Mouse (Mus musculus) layer of hippocampus, postnatal 10 days (tissue): Measurements from ENCODE around the gene Wdr72. TPM values are rescaled to one million over a fixed set of nuclear protein-coding genes. Genes with fewer than 3 reads are reported as not detected.

Source experiments
- DNase-seq, 2 experiments: peaks; one replicate each; pipeline ENCODE4 v3.0.0; 2021; ENCODE audit warnings: low spot score in 2 of 2
- long read RNA-seq: library from polyadenylated mRNA; stranded (forward); transcript quantifications from one replicate; pipeline ENCODE4 v2.0.0, GENCODE M21; 2023
- total RNA-seq, 2 experiments: library from RNA; stranded (reverse); gene quantifications; 2 replicates each; pipeline ENCODE4 v1.2.3; 2021

Gene Wdr72
- total RNA-seq: under 1 TPM in 1 of 2 experiments, not detected in 1; 0.30 TPM
- long read RNA-seq: 0 reads

GRCm38 (mm10) chr9:74109761-74110460 is at the start of gene Wdr72:
Wdr72 (plus strand) TSS chr9:74110356.
- no peak for DNase-seq

- no peak for DNase-seq
Measured at GRCm38 (mm10) chr9:74066278-74066677, 43.9 kb upstream of the Wdr72 start.

- no peak for DNase-seq
Measured at GRCm38 (mm10) chr9:74066766-74067165, 43.4 kb upstream of the Wdr72 start.

DNA sequence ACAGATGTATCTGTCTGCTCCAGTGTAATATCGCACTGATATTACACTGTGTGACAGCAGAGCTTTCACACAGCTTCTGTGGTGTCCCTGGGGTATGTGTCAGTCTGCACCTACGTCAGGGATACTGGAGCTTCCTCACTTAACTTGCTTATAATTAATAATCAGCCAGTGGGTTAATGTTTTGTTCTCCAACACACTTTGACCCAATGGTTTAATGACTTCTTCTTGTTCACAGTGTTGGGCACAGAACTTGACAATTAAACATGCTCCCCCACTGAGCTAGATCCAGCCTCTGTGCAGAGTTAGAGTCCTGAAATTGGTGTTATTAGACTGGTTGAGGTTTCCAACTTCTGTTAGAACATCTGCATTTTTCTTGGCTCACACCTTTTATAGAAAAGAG is 34.2 kb upstream of the Wdr72 start:
- no peak for DNase-seq

DNA sequence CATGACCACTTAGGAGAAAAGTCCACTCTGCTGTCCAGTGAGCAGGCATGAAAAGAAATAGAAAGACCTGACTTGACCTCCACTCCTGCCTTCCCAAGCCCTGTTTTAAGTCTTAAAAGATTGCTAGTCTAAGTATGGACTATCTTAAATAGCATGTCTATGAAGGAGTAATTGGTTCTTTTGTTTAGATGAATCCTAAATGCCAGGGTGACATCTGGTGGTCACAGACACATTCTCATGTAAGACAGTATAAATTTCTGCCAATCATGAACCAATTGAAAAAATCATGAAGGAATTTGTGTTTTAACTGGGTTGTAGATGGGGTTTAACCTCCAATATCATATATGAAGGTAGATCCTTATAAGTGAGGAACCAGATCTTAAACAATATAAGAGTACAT is 31.7 kb upstream of the Wdr72 start:
- DNase-seq: no peak

GRCm38 (mm10) chr9:74080241-74080640 is 29.9 kb upstream of the Wdr72 start:
- DNase-seq: no peak

DNA sequence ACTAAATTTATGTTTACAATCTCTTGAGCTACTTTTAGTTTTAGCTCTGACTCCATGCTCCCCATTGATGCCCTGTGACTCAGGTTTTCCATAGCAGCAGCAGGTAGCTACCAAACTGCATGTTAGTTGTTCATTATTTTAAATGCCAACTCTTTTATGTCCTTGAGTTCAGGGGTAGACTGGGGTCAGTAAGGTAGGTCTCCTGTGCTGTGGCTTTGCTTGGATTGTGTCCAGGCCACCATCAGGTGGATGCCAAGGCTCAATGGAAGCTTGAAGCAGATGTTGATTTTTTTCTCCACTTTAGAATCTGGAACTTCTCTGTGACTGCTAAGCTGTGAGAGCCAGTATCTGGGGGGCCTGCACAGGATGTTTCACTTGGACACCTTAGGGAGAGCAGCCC is 8.6 kb upstream of the Wdr72 start:
- DNase-seq: no peak

- no peak for DNase-seq
Measured at GRCm38 (mm10) chr9:74102615-74103014, 7.5 kb upstream of the Wdr72 start.

GRCm38 (mm10) chr9:74110461-74110816 is 283 bp downstream of the Wdr72 start:
- no peak for DNase-seq

- DNase-seq: no peak
Measured at GRCm38 (mm10) chr9:74112526-74112925, 2.4 kb downstream of the Wdr72 start.

DNA sequence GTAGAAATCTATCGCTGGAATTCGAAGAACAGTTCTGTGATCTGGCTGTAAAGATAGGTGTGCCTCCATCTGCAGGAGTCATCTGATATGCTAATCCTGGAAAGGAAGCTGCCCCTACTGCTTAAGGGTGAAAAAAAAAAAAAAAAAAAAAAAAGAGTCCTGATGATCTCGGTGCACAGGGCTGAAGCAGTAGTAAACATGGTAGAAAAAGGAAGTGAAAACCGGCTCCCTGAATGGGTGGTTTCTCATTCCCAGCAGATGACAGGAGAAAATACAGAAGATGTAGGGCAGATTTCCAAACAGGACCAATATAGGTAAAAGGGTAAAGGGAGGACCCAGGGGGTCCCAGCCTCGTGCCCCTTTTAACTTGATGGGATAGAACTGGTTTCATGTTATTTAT is 16.1 kb downstream of the Wdr72 start:
- no peak for DNase-seq

GRCm38 (mm10) chr9:74134010-74134409 is 23.9 kb downstream of the Wdr72 start:
- no peak for DNase-seq

- peak; percentile 78 to 79 for DNase-seq
Measured at GRCm38 (mm10) chr9:74141864-74142263, 31.7 kb downstream of the Wdr72 start.

DNA sequence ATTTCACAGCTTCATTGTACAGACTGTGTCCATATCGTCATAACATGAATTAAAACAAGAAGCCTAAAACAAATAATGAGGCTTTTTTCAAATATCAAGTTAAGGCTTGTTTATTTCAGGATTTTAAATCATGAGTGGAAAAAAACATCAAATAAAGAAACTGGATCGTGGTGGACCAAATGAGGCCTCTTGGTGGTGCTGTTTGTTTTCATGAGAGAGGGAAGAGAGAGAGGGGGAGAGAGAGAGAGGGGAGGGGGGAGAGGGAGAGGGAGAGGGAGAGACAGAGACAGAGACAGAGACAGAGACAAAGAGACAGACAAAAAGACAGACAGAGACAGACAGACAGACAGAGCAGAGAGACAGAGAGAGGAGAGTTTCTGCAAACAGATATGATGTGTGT is 32.5 kb downstream of the Wdr72 start:
- DNase-seq: no peak

- DNase-seq: no peak
Measured at GRCm38 (mm10) chr9:74145203-74145602, 35.0 kb downstream of the Wdr72 start.

- DNase-seq: no peak
Measured at GRCm38 (mm10) chr9:74148306-74148705, 38.1 kb downstream of the Wdr72 start.

DNA sequence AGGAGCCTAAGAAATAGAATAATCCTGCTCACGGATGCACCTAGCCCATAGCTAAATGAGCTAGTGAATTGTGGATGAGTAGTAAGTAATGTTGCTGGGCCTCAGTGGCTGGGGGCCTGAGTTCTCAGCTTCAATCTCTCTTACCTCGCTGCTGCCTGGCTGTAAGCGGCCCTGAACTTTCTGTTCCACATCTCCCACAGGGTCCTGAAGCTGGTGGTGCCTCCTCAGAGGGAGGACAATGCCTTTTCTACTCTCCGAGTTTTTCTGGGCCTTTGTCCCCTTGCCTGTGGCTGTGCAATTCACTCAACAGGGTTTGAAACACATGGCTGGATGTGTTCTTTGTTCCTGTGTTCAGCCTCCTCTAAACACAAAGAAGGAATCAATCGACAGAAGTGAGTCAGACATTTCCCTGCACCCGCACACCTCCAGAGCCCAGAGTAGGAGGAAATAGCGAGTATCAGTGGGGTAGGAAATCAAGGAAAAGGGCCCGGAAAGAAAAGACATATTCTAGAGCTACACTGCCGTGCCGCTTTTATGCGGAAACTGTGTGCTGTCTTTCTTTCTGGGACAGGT is 50.3 kb downstream of the Wdr72 start:
- DNase-seq: no peak

GRCm38 (mm10) chr9:74165697-74166096 is 55.5 kb downstream of the Wdr72 start:
- DNase-seq: no peak

- no peak for DNase-seq
Measured at GRCm38 (mm10) chr9:74169904-74170303, 59.7 kb downstream of the Wdr72 start.

GRCm38 (mm10) chr9:74186748-74187400 is 76.7 kb downstream of the Wdr72 start:
- peak in 1 of 2 experiments; percentile 21 for DNase-seq

DNA sequence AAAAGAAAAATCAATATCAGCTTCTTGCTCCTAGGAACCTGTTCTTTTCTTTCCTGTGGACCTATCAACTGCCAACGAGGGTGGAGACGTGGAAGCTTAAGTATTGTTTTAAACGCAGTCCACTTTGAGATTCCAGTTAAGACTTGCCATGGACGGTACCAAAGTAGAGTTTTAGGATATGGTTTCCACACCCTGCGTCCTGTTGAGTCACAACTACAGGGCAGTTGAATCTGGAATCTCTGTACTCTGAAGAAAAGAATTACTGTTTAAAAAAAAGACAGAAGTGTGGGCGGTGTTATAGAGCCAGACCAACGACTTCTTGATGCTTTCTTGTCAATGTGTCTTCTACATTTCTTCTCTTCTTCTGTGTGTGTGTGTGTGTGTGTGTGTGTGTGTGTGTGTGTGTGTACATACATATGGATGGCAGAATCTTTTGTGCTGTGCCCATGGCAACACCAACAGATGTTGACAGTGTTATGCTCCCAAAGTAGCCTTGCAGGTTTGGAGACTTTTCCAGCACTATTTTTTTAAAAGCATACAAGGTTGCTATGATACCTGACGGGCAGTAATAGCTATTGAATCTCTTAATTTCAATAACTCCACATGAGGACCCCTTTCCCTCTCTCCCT is 77.4 kb downstream of the Wdr72 start:
- DNase-seq: no peak

DNA sequence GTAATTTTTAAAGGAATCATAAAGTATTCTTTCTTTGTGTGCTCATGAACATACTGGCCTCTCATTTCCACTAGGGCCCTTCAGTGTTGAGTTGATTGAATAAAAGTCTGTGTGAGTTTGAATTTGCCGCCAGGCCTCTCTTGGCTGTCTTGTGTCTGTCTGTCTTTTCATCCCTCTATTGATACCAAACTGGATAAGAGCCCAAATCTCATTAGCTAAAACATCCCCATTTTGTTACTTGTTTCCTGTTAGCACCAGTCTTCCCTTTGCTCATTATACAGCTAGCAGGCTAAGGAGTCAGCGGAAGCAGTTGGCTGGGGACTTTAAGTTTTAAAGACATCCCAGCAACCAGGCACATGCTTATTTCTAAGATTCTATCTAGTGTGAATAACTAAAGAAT is 84.7 kb downstream of the Wdr72 start:
- DNase-seq: no peak
